Mouse (Mus musculus): ENCODE measurements around the gene Wscd1.
A peak's percentile ranks its signal among the peaks of the same experiment; 100 is the strongest.
"Not testable (repeated sequence)": the region's sequence is repeated elsewhere in the genome, so short reads cannot be mapped to it uniquely, and the experiment has no call there.

Wscd1 gene

DNA sequence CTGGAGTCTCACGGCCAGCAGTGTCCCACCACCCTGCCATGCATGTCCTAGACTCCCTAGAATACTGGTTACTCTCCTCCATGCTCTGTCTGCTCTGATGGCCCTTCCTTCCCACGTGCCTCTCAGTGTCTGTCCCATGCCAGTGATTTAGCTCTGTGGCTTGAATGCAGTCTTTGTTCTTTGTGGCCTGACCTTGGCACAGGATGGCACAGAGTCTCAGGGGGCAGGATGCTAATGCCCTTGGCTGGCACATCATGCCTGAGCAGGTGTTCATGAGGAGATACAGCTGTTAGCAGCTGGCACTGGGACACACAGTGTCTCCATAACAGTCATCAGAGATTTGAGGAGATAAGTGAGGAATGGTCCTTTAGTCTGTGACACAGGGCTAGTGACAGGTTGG is 20.8 kb downstream of the Wscd1 start:
- no peak for DNase-seq (ENCODE audit: low spot score)

- no peak for DNase-seq (ENCODE audit: low spot score)
These were observed 21.4 kb downstream of the Wscd1 start for GRCm38 (mm10) chr11:71771074-71771473.

GRCm38 (mm10) chr11:71772056-71772455 is 22.3 kb downstream of the Wscd1 start:
- no peak for DNase-seq (ENCODE audit: low spot score)

DNA sequence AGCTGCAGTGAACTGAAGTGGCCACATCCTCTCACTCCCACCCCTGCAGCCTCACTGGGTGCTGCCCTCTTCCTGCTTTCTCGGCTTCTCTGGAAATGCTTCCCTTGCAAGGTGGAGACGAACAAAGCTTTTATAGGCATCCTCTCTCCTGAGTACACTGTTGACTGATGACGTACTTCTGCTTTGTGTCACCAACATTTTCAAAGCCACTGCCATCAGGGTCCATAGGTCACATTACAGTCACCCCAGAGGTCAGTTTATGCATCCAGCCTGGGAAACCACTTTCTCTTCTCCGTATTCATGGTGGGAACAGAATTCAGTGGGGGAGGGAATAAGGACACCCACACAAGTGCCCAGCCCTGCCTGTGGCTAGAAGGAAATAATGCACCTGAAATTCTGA is 23.1 kb downstream of the Wscd1 start:
- DNase-seq (ENCODE audit: low spot score) = peak; percentile 19

- no peak for DNase-seq (ENCODE audit: low spot score)
These were observed 24.5 kb downstream of the Wscd1 start for GRCm38 (mm10) chr11:71773986-71774767.

DNA sequence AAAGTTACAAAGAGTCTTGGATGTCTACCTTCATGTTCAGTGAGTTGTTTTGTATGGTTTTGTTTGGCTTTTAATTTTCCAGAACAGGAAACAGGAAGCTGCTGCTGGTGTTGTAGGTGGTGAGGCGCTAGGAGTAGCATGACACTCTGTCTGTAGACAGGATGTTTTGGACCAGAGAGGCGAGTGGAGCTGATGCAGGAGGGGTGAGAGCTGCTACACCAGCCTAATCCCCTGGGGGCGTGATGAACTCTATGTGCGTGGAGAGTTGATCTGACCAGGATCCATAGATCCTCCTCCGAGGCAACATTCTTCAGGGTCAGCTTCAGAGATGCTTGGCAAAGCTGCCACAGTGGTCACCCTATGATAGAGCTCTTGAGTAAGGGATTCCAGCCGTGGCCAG is 25.3 kb downstream of the Wscd1 start:
- peak; percentile 11 for DNase-seq (ENCODE audit: low spot score)

DNA sequence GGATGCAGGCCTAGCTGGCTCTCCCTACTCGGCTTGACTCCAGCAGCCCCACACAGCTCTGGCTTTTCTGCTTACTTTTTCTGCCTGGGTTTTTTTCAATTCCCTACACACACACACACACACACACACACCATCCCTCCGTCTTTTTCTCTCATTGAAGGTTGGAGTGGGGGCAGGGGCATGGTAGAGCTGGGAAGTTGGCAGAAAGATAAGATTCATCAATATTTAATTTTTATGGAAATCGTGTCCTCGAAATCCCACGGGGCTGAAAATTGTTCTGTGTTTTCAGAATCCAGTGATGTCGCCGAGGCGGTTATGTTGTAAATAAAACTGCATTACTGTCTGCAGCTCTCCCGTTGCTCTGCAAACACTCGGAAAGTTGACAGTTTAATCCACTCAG is 29.9 kb downstream of the Wscd1 start:
- no peak for DNase-seq (ENCODE audit: low spot score)

GRCm38 (mm10) chr11:71781737-71782354 is 32.1 kb downstream of the Wscd1 start:
- DNase-seq (ENCODE audit: low spot score) = no peak

GRCm38 (mm10) chr11:71785499-71785898 is 35.8 kb downstream of the Wscd1 start:
- no peak for DNase-seq (ENCODE audit: low spot score)

GRCm38 (mm10) chr11:71788209-71788608 is 38.5 kb downstream of the Wscd1 start:
- DNase-seq (ENCODE audit: low spot score) = no peak

GRCm38 (mm10) chr11:71790227-71790626 is 40.5 kb downstream of the Wscd1 start:
- no peak for DNase-seq (ENCODE audit: low spot score)

DNA sequence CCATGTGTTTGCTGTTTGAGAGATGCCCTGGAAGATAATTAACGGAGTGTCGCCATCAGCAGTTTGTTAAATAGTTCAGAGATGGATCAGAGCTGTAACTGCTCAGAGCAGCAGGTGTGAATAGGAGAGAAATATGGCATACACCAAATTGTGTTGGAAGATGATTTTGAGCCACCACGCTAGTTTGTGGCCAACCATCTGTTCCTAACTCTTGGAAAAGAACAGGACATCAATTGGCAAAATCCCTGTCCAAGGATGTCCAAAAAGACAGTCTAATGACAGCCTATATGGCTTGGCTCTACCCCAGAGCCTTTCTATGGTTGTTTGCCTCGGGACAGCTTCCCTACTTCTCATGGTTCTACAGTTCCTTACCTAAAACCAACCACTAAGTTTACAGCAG is 49.5 kb downstream of the Wscd1 start:
- no peak for DNase-seq (ENCODE audit: low spot score)

- no peak for DNase-seq (ENCODE audit: low spot score)
These were observed 58.8 kb downstream of the Wscd1 start for GRCm38 (mm10) chr11:71808521-71808920.

- DNase-seq (ENCODE audit: low spot score) = no peak
These were observed 62.1 kb downstream of the Wscd1 start for GRCm38 (mm10) chr11:71811828-71812227.

GRCm38 (mm10) chr11:71812921-71813320 is 63.2 kb downstream of the Wscd1 start:
- no peak for DNase-seq (ENCODE audit: low spot score)

DNA sequence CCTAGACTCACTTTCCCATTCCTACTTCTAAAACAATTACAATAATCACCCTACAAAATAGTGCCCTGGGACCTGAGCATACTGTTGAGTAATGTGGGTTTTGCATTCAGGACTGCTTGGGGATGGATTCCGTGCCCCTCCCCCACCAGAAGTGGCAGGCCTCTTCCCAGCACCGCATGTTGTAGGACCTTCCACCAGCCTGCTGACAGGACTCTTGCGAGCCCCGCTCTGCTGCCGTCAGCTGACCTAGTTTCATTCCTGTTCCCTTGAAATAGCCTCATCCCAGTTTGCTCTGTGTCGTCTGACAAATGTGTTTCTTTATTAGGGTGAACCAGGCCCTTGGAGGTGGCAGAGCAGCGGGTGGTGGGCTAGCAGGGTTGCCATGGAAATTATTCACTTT is 64.8 kb downstream of the Wscd1 start:
- DNase-seq (ENCODE audit: low spot score) = no peak

DNA sequence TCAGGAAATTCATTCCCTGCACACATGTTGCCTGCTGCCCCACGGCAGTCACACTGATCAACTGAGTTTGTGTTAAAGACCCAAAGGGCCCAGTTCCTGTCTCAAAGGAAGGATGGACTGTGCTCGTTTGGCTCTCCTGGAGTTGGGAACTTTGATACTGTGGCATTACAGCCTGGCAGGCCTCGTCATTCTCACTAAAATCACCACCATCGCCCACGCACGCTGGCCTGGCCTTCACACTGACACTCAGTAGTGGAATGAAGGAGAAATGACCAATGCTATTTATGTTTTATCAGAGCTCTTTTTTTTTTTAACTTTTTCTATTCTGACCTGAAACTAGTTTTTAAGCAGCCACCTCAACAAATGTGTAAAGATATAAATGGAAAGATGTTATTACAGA is 65.6 kb downstream of the Wscd1 start:
- no peak for DNase-seq (ENCODE audit: low spot score)

DNA sequence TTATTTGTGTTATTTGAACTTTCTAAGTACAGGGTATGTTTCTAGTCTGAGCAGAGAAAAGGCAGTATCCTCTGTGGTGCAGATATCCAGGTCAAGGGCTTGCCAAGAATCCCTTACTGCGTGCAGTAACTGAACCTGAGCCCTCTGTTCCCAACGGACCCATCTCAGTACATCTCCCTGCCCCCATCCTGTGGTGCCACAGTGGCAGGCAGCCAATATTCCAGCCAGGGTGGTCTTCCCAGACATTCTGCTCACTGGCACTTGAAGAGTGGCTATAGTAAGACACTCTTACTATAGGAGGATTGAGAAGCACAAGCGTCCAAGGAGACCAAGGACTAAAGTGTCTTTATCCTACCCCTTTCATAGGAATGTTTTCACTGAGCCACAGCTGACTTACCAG is 67.2 kb downstream of the Wscd1 start:
- DNase-seq (ENCODE audit: low spot score) = no peak

DNA sequence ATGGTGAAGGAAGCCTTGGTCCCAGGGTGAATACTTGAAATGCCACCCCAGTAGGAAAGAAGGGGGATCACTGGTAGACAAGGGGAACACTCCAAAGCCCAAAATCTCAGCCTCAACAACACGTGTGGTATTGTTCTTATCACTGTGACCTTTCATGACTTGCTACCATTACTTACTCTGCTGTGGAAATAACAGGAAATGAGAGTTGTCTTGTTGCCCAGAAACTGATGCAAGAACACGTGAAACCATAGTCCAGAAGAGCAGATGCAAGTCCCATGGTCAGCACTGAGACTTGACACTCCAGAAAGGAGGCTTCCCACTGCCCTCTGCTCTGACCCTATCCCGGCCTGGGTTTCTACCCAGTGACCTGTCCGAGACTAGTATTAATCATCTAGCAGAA is 67.6 kb downstream of the Wscd1 start:
- DNase-seq (ENCODE audit: low spot score) = no peak

GRCm38 (mm10) chr11:71818111-71818510 is 68.4 kb downstream of the Wscd1 start:
- no peak for DNase-seq (ENCODE audit: low spot score)

DNA sequence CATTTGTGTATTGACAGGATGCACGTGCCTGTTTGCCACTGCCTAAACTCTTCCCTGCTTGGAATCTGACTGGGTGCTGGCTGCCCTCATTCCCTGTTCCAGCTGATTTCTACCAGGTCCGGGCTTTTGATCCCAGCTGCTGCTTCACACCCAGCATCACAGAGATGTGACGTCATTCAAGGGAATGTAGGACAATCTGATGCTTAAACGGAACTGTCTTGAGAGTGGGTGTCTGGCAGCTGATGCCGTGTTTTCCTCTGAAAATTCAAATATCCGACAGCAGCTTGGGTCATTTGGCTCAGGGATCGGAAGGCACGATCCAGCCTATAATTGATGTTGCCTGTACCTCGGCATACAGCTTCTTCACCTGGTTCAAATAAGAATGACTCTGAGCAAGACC is 70.2 kb downstream of the Wscd1 start:
- DNase-seq (ENCODE audit: low spot score) = no peak

- DNase-seq (ENCODE audit: low spot score) = no peak
These were observed 71.1 kb downstream of the Wscd1 start for GRCm38 (mm10) chr11:71820847-71821246.

DNA sequence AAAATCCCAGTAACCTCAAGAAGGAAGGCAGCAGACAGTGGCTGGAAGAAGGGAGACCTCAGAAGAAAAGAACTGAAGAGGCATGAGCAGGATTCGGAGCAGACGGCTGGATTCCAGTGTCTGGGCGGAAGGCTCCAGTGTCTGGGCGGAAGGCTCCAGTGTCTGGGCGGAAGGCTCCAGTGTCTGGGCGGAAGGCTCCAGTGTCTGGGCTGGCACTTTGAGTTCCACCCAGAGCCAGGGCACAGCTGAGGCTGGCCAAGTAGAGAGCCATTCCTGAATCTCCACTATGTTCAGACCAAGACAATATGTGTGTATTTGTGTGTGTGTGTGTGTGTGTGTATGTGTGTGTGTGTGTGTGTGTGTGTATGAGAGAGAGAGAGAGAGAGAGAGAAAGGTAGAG is 71.8 kb downstream of the Wscd1 start:
- DNase-seq (ENCODE audit: low spot score) = not testable (repeated sequence)

DNA sequence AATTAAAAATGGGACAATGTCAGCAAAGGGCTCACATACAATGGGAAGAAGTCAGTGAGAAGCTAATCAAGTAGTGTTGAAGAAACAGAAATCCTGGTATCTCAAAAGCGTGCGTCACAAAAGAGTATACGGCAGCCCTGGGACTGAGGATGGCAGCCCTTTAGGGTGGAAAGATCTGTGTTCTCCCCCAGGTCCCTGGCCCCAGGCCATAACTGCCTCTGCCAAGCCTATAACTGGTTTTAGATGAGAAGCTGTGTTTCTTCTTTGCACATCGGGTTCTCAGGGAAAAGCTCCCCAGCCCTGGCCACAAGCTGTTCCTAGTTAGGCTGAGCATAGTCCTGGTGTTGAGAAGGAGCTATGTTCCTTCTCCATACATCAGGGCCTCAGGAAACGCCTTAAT is 72.3 kb downstream of the Wscd1 start:
- no peak for DNase-seq (ENCODE audit: low spot score)

Measured in embryo, embryonic 10 days (tissue).